Mouse (Mus musculus) hindbrain, postnatal 0 days (tissue): Measurements from ENCODE around the gene Zfp341. TPM values are rescaled to one million over a fixed set of nuclear protein-coding genes. Genes with fewer than 3 reads are reported as not detected.
A peak's percentile ranks its signal among the peaks of the same experiment; 100 is the strongest.

ENCODE experiments used
- ATAC-seq: fragments of 200-750 bp; cut with Nextera tagmentation; 2 replicates; pipeline ENCODE4 v1.8.0; 2017; ENCODE audit warnings: mild to moderate bottlenecking, moderate TSS enrichment, moderate library complexity
- DNase-seq: peaks from one replicate; pipeline ENCODE4 v3.0.0-alpha.2; 2015; ENCODE audit warnings: low spot score
- H3K27ac ChIP-seq: fragments of 300-500 bp; sonication (generic); 2 replicates; pipeline ENCODE4 v1.5.1; 2014; ENCODE audit warnings: mild to moderate bottlenecking
- H3K27me3 ChIP-seq: fragments of 300-500 bp; sonication (generic); 2 replicates; pipeline ENCODE4 v1.6.1; 2014; ENCODE audit warnings: low read length, mixed read lengths; ENCODE audit not compliant: insufficient read depth
- H3K36me3 ChIP-seq: fragments of 300-500 bp; sonication (generic); 2 replicates; pipeline ENCODE4 v1.6.1; 2014; ENCODE audit warnings: low read length, mixed read lengths; ENCODE audit not compliant: insufficient read depth
- H3K4me1 ChIP-seq: fragments of 300-500 bp; sonication (generic); 2 replicates; pipeline ENCODE4 v1.6.1; 2014; ENCODE audit warnings: antibody characterized with exemption, low read length, mixed read lengths; ENCODE audit not compliant: insufficient read depth
- H3K4me2 ChIP-seq: fragments of 300-500 bp; sonication (generic); 2 replicates; pipeline ENCODE4 v1.6.1; 2014; ENCODE audit warnings: low read depth, mild to moderate bottlenecking, low read length, moderate library complexity, mixed read lengths
- H3K4me3 ChIP-seq: fragments of 300-500 bp; sonication (generic); 2 replicates; pipeline ENCODE4 v1.5.1; 2014; ENCODE audit warnings: low read length
- H3K9ac ChIP-seq: fragments of 300-500 bp; sonication (generic); replicated peaks from 2 replicates; pipeline ENCODE4 v1.6.1; 2014; ENCODE audit warnings: mild to moderate bottlenecking, low read length, moderate library complexity, mixed read lengths
- H3K9me3 ChIP-seq: fragments of 300-500 bp; sonication (generic); 2 replicates; pipeline ENCODE4 v1.6.1; 2016; ENCODE audit warnings: low read length, mixed read lengths
- CTCF ChIP-seq: IDR thresholded peaks from 2 replicates; pipeline ENCODE4 v1.5.1; 2016; ENCODE audit warnings: antibody characterized with exemption, control low read depth, low read depth
- WGBS: fragments of 180-500 bp; shearing (Covaris S2); extraction: QIAGEN DNeasy Blood & Tissue Kit; methylation state at CpG from one replicate; pipeline ENCODE4 v1.1.7; 2014; 5-methylcytosine and 5-hydroxymethylcytosine counted together
- polyA plus RNA-seq: library from polyadenylated mRNA; unstranded; fragments of >200 nt; fragmentation: Nextera tagmentation; extraction: Ambion mirVana; gene quantifications from 2 replicates; pipeline ENCODE4 v1.2.1, GENCODE M21; 2015
- total RNA-seq: library from RNA; depleted of rRNA; stranded (reverse); fragments of >200 nt; gene quantifications from 2 replicates; pipeline ENCODE4 v1.2.3, GENCODE M21; 2014

The Zfp341 gene
- total and polyA plus RNA-seq, 2 experiments from 2014 or later = 1.5 to 8.5 TPM

GRCm38 (mm10) chr2:154614841-154615576 lies 1.9 kb downstream of the Zfp341 start:
- Histone ChIP-seq H3K9ac (no peak overlapping the region), H3K36me3 (no peaks in the 10 kb centered on the region), H3K4me2 (peak overlapping the region; percentile 60)

GRCm38 (mm10) chr2:154615674-154616073 lies 2.6 kb downstream of the Zfp341 start:
- Histone ChIP-seq H3K4me3 (no peak overlapping the region), H3K9me3 (no peaks in the 10 kb centered on the region), H3K36me3 (no peaks in the 10 kb centered on the region), H3K4me2 (peak overlapping the region; percentile 60; the same call in 1 of the 2 replicates), H3K9ac (no peak overlapping the region), H3K27ac (no peak overlapping the region), H3K27me3 (no peaks in the 10 kb centered on the region), H3K4me1 (peaks cover 7% of the 10 kb centered on the region; the same call in 1 of the 2 replicates)
- 95% methylated on average over 5 of the region's 5 CpGs for WGBS
- TF ChIP-seq CTCF = no peak
- DNase-seq = no peak
- ATAC-seq = no peak

More at GRCm38 (mm10) chr2:154614841-154615576, 1.9 kb downstream of the Zfp341 start:
- Histone ChIP-seq H3K9me3 (no peaks in the 10 kb centered on the region), H3K4me3 (no peak overlapping the region), H3K27ac (peak overlapping the region; percentile 91; the same call in 1 of the 2 replicates), H3K4me1 (peaks cover 7% of the 10 kb centered on the region; the same call in 1 of the 2 replicates), H3K27me3 (no peaks in the 10 kb centered on the region)
- WGBS = 61% methylated on average over 19 of the region's 19 CpGs
- DNase-seq (peak; percentile 28), ATAC-seq (no peak)
- TF ChIP-seq CTCF = no peak

- no peak overlapping the region for H3K9ac ChIP-seq
- DNase-seq = no peak
- H3K4me2 ChIP-seq = no peak overlapping the region
- 97% methylated on average over 3 of the region's 3 CpGs for WGBS
- no peak for ATAC-seq
- no peaks in the 10 kb centered on the region for H3K9me3 ChIP-seq
- H3K27ac ChIP-seq = no peak overlapping the region
- no peaks in the 10 kb centered on the region for H3K27me3 ChIP-seq
- no peak overlapping the region for H3K4me3 ChIP-seq
- peaks cover 7% of the 10 kb centered on the region; the same call in 1 of the 2 replicates for H3K4me1 ChIP-seq
- no peaks in the 10 kb centered on the region; the same call in 1 of the 2 replicates for H3K36me3 ChIP-seq
- no peak for TF ChIP-seq CTCF
Observed at GRCm38 (mm10) chr2:154617061-154617460, 4.0 kb downstream of the Zfp341 start.

- DNase-seq = no peak
- H3K27ac ChIP-seq = no peak overlapping the region
- WGBS = 80% methylated on average over 5 of the region's 5 CpGs
- no peak overlapping the region for H3K4me3 ChIP-seq
- no peak for ATAC-seq
- peaks cover 32% of the 10 kb centered on the region for H3K36me3 ChIP-seq
- no peak for TF ChIP-seq CTCF
- no peaks in the 10 kb centered on the region for H3K4me1 ChIP-seq
- no peak overlapping the region for H3K4me2 ChIP-seq
- no peak overlapping the region for H3K9ac ChIP-seq
- 0 out of 2 replicates have a peak, but pooled peaks cover 3% of the 10 kb centered on the region for H3K9me3 ChIP-seq
- H3K27me3 ChIP-seq = no peaks in the 10 kb centered on the region
Observed at GRCm38 (mm10) chr2:154621684-154622083, 8.6 kb downstream of the Zfp341 start.

GRCm38 (mm10) chr2:154624137-154624536 lies 11.0 kb downstream of the Zfp341 start:
- ATAC-seq (no peak), DNase-seq (no peak)
- peaks cover 35% of the 10 kb centered on the region for H3K36me3 ChIP-seq
- no peak overlapping the region for H3K27ac ChIP-seq
- no peaks in the 10 kb centered on the region for H3K27me3 ChIP-seq
- no peak overlapping the region for H3K4me3 ChIP-seq
- no peak overlapping the region for H3K9ac ChIP-seq
- no peak overlapping the region for H3K4me2 ChIP-seq
- H3K4me1 ChIP-seq = no peaks in the 10 kb centered on the region
- 0 out of 2 replicates have a peak, but pooled peaks cover 3% of the 10 kb centered on the region for H3K9me3 ChIP-seq
- peak; percentile 26 for TF ChIP-seq CTCF

GRCm38 (mm10) chr2:154630531-154630930 lies 17.4 kb downstream of the Zfp341 start:
- Histone ChIP-seq H3K4me1 (no peaks in the 10 kb centered on the region), H3K27me3 (no peaks in the 10 kb centered on the region), H3K9me3 (no peaks in the 10 kb centered on the region), H3K4me2 (no peak overlapping the region), H3K27ac (no peak overlapping the region), H3K36me3 (peaks cover 26% of the 10 kb centered on the region), H3K4me3 (no peak overlapping the region), H3K9ac (no peak overlapping the region)
- ATAC-seq (no peak), DNase-seq (no peak)
- TF ChIP-seq CTCF = no peak
- WGBS = 84% methylated on average over 5 of the region's 5 CpGs

GRCm38 (mm10) chr2:154632203-154632780 lies 19.2 kb downstream of the Zfp341 start:
- peaks cover 26% of the 10 kb centered on the region for H3K36me3 ChIP-seq
- DNase-seq (no peak), ATAC-seq (no peak)
- H3K27me3 ChIP-seq = no peaks in the 10 kb centered on the region
- H3K4me3 ChIP-seq = no peak overlapping the region
- no peaks in the 10 kb centered on the region for H3K4me1 ChIP-seq
- no peak overlapping the region for H3K27ac ChIP-seq
- TF ChIP-seq CTCF = no peak
- no peak overlapping the region for H3K4me2 ChIP-seq
- H3K9me3 ChIP-seq = no peaks in the 10 kb centered on the region
- WGBS = 91% methylated on average over 16 of the region's 16 CpGs
- no peak overlapping the region for H3K9ac ChIP-seq
